Comparison of ENCODE assay signal across 20 mouse cellular contexts in genomic region chr8:113846669-113847068, GRCm38 (mm10). TPM values are rescaled to one million over a fixed set of nuclear protein-coding genes. Genes with fewer than 3 reads are reported as not detected.
DNase-seq lines count a peak whose midpoint lies in the region; ATAC-seq and TF ChIP-seq lines count a peak whose summit lies in the region.
"Had no signal": no experiment of that assay in that cellular context is flagged by ENCODE, and none has a peak within 500 bp of the region (broad histone marks: within the 10 kb centered on the region; RNA-seq: fewer than 3 reads in every experiment).

No protein-coding gene starts in this region.

- no peak overlapping the region for H3K9ac ChIP-seq in forebrain, embryonic 12.5 days
- H3K9ac ChIP-seq in forebrain, embryonic 11.5 days (ENCODE audit: low read length), result no peak overlapping the region
- H3K9ac ChIP-seq in lung, embryonic 14.5 days, result no peak overlapping the region
- H3K9ac ChIP-seq in embryonic facial prominence, embryonic 13.5 days, result no peak overlapping the region
- H3K9ac ChIP-seq in intestine, embryonic 16.5 days (ENCODE audit: low read depth, low read length), result no peak overlapping the region
- H3K9ac ChIP-seq: liver, embryonic 15.5 days; midbrain, embryonic 12.5 days had no signal

- H3K4me2 ChIP-seq in forebrain, embryonic 12.5 days, result peak overlapping the region; percentile 100
- H3K4me2 ChIP-seq in forebrain, embryonic 11.5 days (ENCODE audit: low read depth, low read length, severe bottlenecking), result no peak overlapping the region
- H3K4me2 ChIP-seq in lung, embryonic 14.5 days, result peak overlapping the region; percentile 89
- peak overlapping the region; percentile 99 for H3K4me2 ChIP-seq in embryonic facial prominence, embryonic 13.5 days
- no peak overlapping the region for H3K4me2 ChIP-seq in intestine, embryonic 16.5 days (ENCODE audit: low read depth, low read length)
- H3K4me2 ChIP-seq: liver, embryonic 15.5 days had no signal

- no peaks in the 10 kb centered on the region for H3K36me3 ChIP-seq in forebrain, embryonic 12.5 days (replicated peaks)
- no peaks in the 10 kb centered on the region for H3K36me3 ChIP-seq in forebrain, embryonic 11.5 days (ENCODE audit: control insufficient read depth, insufficient read depth, low read length)
- H3K36me3 ChIP-seq in lung, embryonic 14.5 days (ENCODE audit: insufficient read depth), result no peaks in the 10 kb centered on the region
- no peaks in the 10 kb centered on the region for H3K36me3 ChIP-seq in embryonic facial prominence, embryonic 13.5 days
- H3K36me3 ChIP-seq in intestine, embryonic 16.5 days (ENCODE audit: control insufficient read depth, insufficient read depth, low read length), result no peaks in the 10 kb centered on the region
- H3K36me3 ChIP-seq: liver, embryonic 15.5 days; midbrain, embryonic 12.5 days had no signal

- H3K4me1 ChIP-seq in forebrain, embryonic 12.5 days, result peaks cover 32% of the 10 kb centered on the region
- H3K4me1 ChIP-seq in forebrain, embryonic 11.5 days (replicated peaks; ENCODE audit: control insufficient read depth, insufficient read depth, low read length), result peaks cover 10% of the 10 kb centered on the region
- H3K4me1 ChIP-seq in lung, embryonic 14.5 days (ENCODE audit: insufficient read depth), result no peaks in the 10 kb centered on the region
- peaks cover 21% of the 10 kb centered on the region for H3K4me1 ChIP-seq in embryonic facial prominence, embryonic 13.5 days
- peaks cover 3% of the 10 kb centered on the region for H3K4me1 ChIP-seq in intestine, embryonic 16.5 days (ENCODE audit: control insufficient read depth, insufficient read depth, low read length)
- H3K4me1 ChIP-seq: liver, embryonic 15.5 days had no signal

- peak overlapping the region; percentile 69; the same call in 1 of the 2 replicates for H3K4me3 ChIP-seq in forebrain, embryonic 12.5 days (replicated peaks)
- H3K4me3 ChIP-seq in forebrain, embryonic 11.5 days (ENCODE audit: low read depth, low read length), result no peak overlapping the region
- no peak overlapping the region for H3K4me3 ChIP-seq in lung, embryonic 14.5 days (ENCODE audit: low read depth, low read length)
- H3K4me3 ChIP-seq in embryonic facial prominence, embryonic 13.5 days, result peak overlapping the region; percentile 57; the same call in 1 of the 2 replicates
- H3K4me3 ChIP-seq in intestine, embryonic 16.5 days (ENCODE audit: low read length), result no peak overlapping the region
- H3K4me3 ChIP-seq: liver, embryonic 15.5 days; midbrain, embryonic 12.5 days had no signal

- no peak for TF ChIP-seq CTCF in lung, embryonic 14.5 days (IDR thresholded peaks at IDR 0.05; ENCODE audit: low read depth)

- DNase-seq in forebrain, embryonic 11.5 days (ENCODE audit: low spot score), result no peak
- no peak for DNase-seq in lung, embryonic 14.5 days
- DNase-seq in lung, postnatal 36 days, result no peak
- DNase-seq in brain, adult 2 months (ENCODE audit: low read depth, low spot score), result peak; percentile 23
- no peak for DNase-seq in kidney, postnatal 4 days
- DNase-seq: adrenal gland, adult 8-10 months; B cell, adult 2 months; gastrocnemius, postnatal 10 days; heart, adult 18-20 months; heart, postnatal 4 days; right cerebral cortex, postnatal 25 days; thymus, postnatal 25 days had no signal

- ATAC-seq in forebrain, embryonic 12.5 days (ENCODE audit: low FRiP score), result no peak
- ATAC-seq in forebrain, embryonic 11.5 days (replicated peaks; ENCODE audit: low FRiP score), result no peak
- no peak for ATAC-seq in lung, embryonic 14.5 days (ENCODE audit: insufficient read depth)
- ATAC-seq in embryonic facial prominence, embryonic 13.5 days (ENCODE audit: insufficient number of reproducible peaks, insufficient read depth, low FRiP score, low TSS enrichment, low read depth), result no peak
- no peak for ATAC-seq in intestine, embryonic 16.5 days
- ATAC-seq: inflammation-experienced regulatory T-cells, adult 6 months had no signal

- peaks cover 51% of the 10 kb centered on the region for H3K27me3 ChIP-seq in forebrain, embryonic 12.5 days
- H3K27me3 ChIP-seq in forebrain, embryonic 11.5 days (ENCODE audit: control insufficient read depth, insufficient read depth, low read length), result peaks cover 26% of the 10 kb centered on the region
- peaks cover 36% of the 10 kb centered on the region for H3K27me3 ChIP-seq in lung, embryonic 14.5 days (ENCODE audit: insufficient read depth, low read length)
- peaks cover 49% of the 10 kb centered on the region for H3K27me3 ChIP-seq in embryonic facial prominence, embryonic 13.5 days
- peaks cover 21% of the 10 kb centered on the region for H3K27me3 ChIP-seq in intestine, embryonic 16.5 days (replicated peaks; ENCODE audit: control insufficient read depth, insufficient read depth, low read length)

- H3K9me3 ChIP-seq in forebrain, embryonic 12.5 days, result no peaks in the 10 kb centered on the region
- H3K9me3 ChIP-seq in forebrain, embryonic 11.5 days (ENCODE audit: control insufficient read depth, low read length), result no peaks in the 10 kb centered on the region
- no peaks in the 10 kb centered on the region for H3K9me3 ChIP-seq in lung, embryonic 14.5 days (ENCODE audit: low read depth, low read length)
- H3K9me3 ChIP-seq in embryonic facial prominence, embryonic 13.5 days, result peaks cover 6% of the 10 kb centered on the region; the same call in 1 of the 2 replicates
- no peaks in the 10 kb centered on the region for H3K9me3 ChIP-seq in intestine, embryonic 16.5 days (ENCODE audit: control insufficient read depth, low read length)
- H3K9me3 ChIP-seq: liver, embryonic 15.5 days; midbrain, embryonic 12.5 days had no signal

- WGBS in forebrain, embryonic 12.5 days, result 76% methylated on average over 5 of the region's 5 CpGs
- 76% methylated on average over 5 of the region's 5 CpGs for WGBS in forebrain, embryonic 11.5 days
- WGBS in lung, embryonic 14.5 days, result 67% methylated on average over 5 of the region's 5 CpGs
- WGBS in embryonic facial prominence, embryonic 13.5 days, result 71% methylated on average over 5 of the region's 5 CpGs
- WGBS in intestine, embryonic 16.5 days, result 78% methylated on average over 5 of the region's 5 CpGs

- no peak overlapping the region for H3K27ac ChIP-seq in forebrain, embryonic 12.5 days
- H3K27ac ChIP-seq in forebrain, embryonic 11.5 days (ENCODE audit: low read depth, low read length), result no peak overlapping the region
- no peak overlapping the region for H3K27ac ChIP-seq in lung, embryonic 14.5 days (ENCODE audit: low read depth)
- no peak overlapping the region for H3K27ac ChIP-seq in embryonic facial prominence, embryonic 13.5 days
- H3K27ac ChIP-seq in intestine, embryonic 16.5 days (ENCODE audit: low read length), result no peak overlapping the region
- H3K27ac ChIP-seq: liver, embryonic 15.5 days; macrophage; midbrain, embryonic 12.5 days; stomach, postnatal 0 days had no signal

RNA-seq across cellular contexts. Expression of gene Adamts18, which starts 1.9 kb away (rescaled TPM):
- polyA plus RNA-seq in forebrain, embryonic 12.5 days (2016; fragmentation: Nextera tagmentation; extraction: Ambion mirVana), result 3.8 and 5.6 TPM in 2 replicates
- 4.8 TPM in 2 replicates for polyA plus RNA-seq in forebrain, embryonic 11.5 days (2014; fragmentation: Nextera tagmentation; extraction: Ambion mirVana)
- polyA plus RNA-seq in lung, embryonic 14.5 days (2014; fragmentation: Nextera tagmentation; extraction: Ambion mirVana), result 11.5 and 13.1 TPM in 2 replicates
- 8.7 and 11.0 TPM in 2 replicates for polyA plus RNA-seq in embryonic facial prominence, embryonic 13.5 days (2015; fragmentation: Nextera tagmentation; extraction: Ambion mirVana)
- polyA plus RNA-seq in intestine, embryonic 16.5 days (2015; fragmentation: Nextera tagmentation; extraction: Ambion mirVana), result 0.15 and 0.54 TPM in 2 replicates
- polyA plus RNA-seq: inflammation-experienced regulatory T-cells, adult 6 months; macrophage had no signal

Comparison
In these comparisons a context has a peak if more than half of its experiments do, and no peak if none do; other contexts are left out.
1. H3K4me2 ChIP-seq: peak in forebrain, embryonic 12.5 days (single experiment), lung, embryonic 14.5 days (single experiment) and embryonic facial prominence, embryonic 13.5 days (single experiment); none in forebrain, embryonic 11.5 days (single experiment) and intestine, embryonic 16.5 days (single experiment).
2. H3K4me3 ChIP-seq: peak in forebrain, embryonic 12.5 days (single experiment) and embryonic facial prominence, embryonic 13.5 days (single experiment); none in forebrain, embryonic 11.5 days (single experiment), lung, embryonic 14.5 days (single experiment) and intestine, embryonic 16.5 days (single experiment).